Mouse (Mus musculus) heart, postnatal 0 days (tissue): ENCODE measurements around the gene Sema5a.

ENCODE experiments used
- CTCF ChIP-seq: IDR thresholded peaks from 2 replicates; pipeline ENCODE4 v1.5.1; 2016; ENCODE audit warnings: antibody characterized with exemption, control low read depth, low read depth
- EP300 ChIP-seq: IDR thresholded peaks from 2 replicates; pipeline ENCODE4 v1.6.1; 2016; ENCODE audit warnings: antibody characterized with exemption, low read depth

- TF ChIP-seq CTCF (no peak), EP300 (no peak)
Observed at GRCm38 (mm10) chr15:32226888-32227395, 17.7 kb upstream of the Sema5a start.
